Mouse (Mus musculus) heart, postnatal 0 days (tissue): ENCODE results near the gene Tmcc2. TPM values are rescaled to one million over a fixed set of nuclear protein-coding genes. Genes with fewer than 3 reads are reported as not detected.
A peak's percentile ranks its signal among the peaks of the same experiment; 100 is the strongest.

Experiments
- ATAC-seq: fragments of 200-750 bp; cut with Nextera tagmentation; 2 replicates; pipeline ENCODE4 v1.8.0; 2017; ENCODE audit warnings: low read depth, moderate number of reproducible peaks, moderate library complexity; ENCODE audit not compliant: insufficient read depth
- DNase-seq: peaks from one replicate; pipeline ENCODE4 v3.0.0-alpha.2; 2016; ENCODE audit warnings: low spot score
- H3K27ac ChIP-seq: fragments of 300-500 bp; sonication (generic); 2 replicates; pipeline ENCODE4 v1.5.1; 2014; ENCODE audit warnings: low read depth, mild to moderate bottlenecking
- H3K27me3 ChIP-seq: fragments of 300-500 bp; sonication (generic); 2 replicates; pipeline ENCODE4 v1.6.1; 2014; ENCODE audit warnings: low read length, mixed read lengths; ENCODE audit not compliant: control insufficient read depth, insufficient read depth
- H3K36me3 ChIP-seq: fragments of 300-500 bp; sonication (generic); replicated peaks from 2 replicates; pipeline ENCODE4 v1.6.1; 2014; ENCODE audit warnings: low read length, mixed read lengths; ENCODE audit not compliant: control insufficient read depth, insufficient read depth
- H3K4me1 ChIP-seq: fragments of 300-500 bp; sonication (generic); 2 replicates; pipeline ENCODE4 v1.6.1; 2014; ENCODE audit warnings: antibody characterized with exemption; ENCODE audit not compliant: control insufficient read depth, insufficient read depth
- H3K4me2 ChIP-seq: fragments of 300-500 bp; sonication (generic); 2 replicates; pipeline ENCODE4 v1.6.1; 2014; ENCODE audit warnings: low read depth, mild to moderate bottlenecking, low read length, moderate library complexity
- H3K4me3 ChIP-seq: fragments of 300-500 bp; sonication (generic); 2 replicates; pipeline ENCODE4 v1.5.1; 2014; ENCODE audit warnings: low read depth, low read length
- H3K9ac ChIP-seq: fragments of 300-500 bp; sonication (generic); replicated peaks from 2 replicates; pipeline ENCODE4 v1.6.1; 2014; ENCODE audit warnings: low read depth, low read length, mixed read lengths
- H3K9me3 ChIP-seq: fragments of 300-500 bp; sonication (generic); replicated peaks from 2 replicates; pipeline ENCODE4 v1.6.1; 2016; ENCODE audit warnings: low read length; ENCODE audit not compliant: control insufficient read depth
- CTCF ChIP-seq: IDR thresholded peaks from 2 replicates; pipeline ENCODE4 v1.5.1; 2016; ENCODE audit warnings: antibody characterized with exemption, control low read depth, low read depth
- EP300 ChIP-seq: IDR thresholded peaks from 2 replicates; pipeline ENCODE4 v1.6.1; 2016; ENCODE audit warnings: antibody characterized with exemption, low read depth
- WGBS: fragments of 180-500 bp; shearing (Covaris S2); extraction: QIAGEN DNeasy Blood & Tissue Kit; methylation state at CpG from one replicate; pipeline ENCODE4 v1.1.7; 2014; 5-methylcytosine and 5-hydroxymethylcytosine counted together
- polyA plus RNA-seq: library from polyadenylated mRNA; unstranded; fragments of >200 nt; fragmentation: Nextera tagmentation; extraction: Ambion mirVana; gene quantifications from 2 replicates; pipeline ENCODE4 v1.2.1, GENCODE M21; 2015
- total RNA-seq: library from RNA; depleted of rRNA; stranded (reverse); fragments of >200 nt; gene quantifications from 2 replicates; pipeline ENCODE4 v1.2.3, GENCODE M21; 2014; ENCODE audit warnings: low replicate concordance

Tmcc2 gene
- total and polyA plus RNA-seq, 2 experiments from 2014 or later, result 6.5 to 20.4 TPM

GRCm38 (mm10) chr1:132420206-132420605 lies 29.1 kb upstream of the Tmcc2 start:
- 79% methylated on average over 2 of the region's 2 CpGs for WGBS

GRCm38 (mm10) chr1:132417319-132418251 lies 26.5 kb upstream of the Tmcc2 start, which contains the start of gene Dstyk:
TSS of gene Dstyk (plus strand) at chr1:132417555.
- under 1% methylated on average over 79 of the region's 85 CpGs for WGBS
- Histone ChIP-seq H3K27ac (peak within 1 kb of the TSS; percentile 97), H3K4me1 (peaks cover 13% of the 10 kb centered on the region), H3K9ac (peak within 1 kb of the TSS; percentile 92), H3K4me3 (peak within 1 kb of the TSS; percentile 93), H3K36me3 (no peaks in the 10 kb centered on the region), H3K9me3 (no peaks in the 10 kb centered on the region), H3K27me3 (no peaks in the 10 kb centered on the region), H3K4me2 (peak within 1 kb of the TSS; percentile 89)
- TF ChIP-seq CTCF, result peak; percentile 63
- TF ChIP-seq EP300, result no peak; the same call in 1 of the 2 replicates
- peak; percentile 99 for ATAC-seq
- peak; percentile 96 for DNase-seq

More at GRCm38 (mm10) chr1:132420206-132420605, 29.1 kb upstream of the Tmcc2 start:
- TF ChIP-seq CTCF (no peak), EP300 (no peak)
- peaks cover 13% of the 10 kb centered on the region for H3K4me1 ChIP-seq
- no peak overlapping the region for H3K4me3 ChIP-seq
- H3K4me2 ChIP-seq, result no peak overlapping the region
- 0 out of 2 replicates have a peak, but pooled peaks cover 6% of the 10 kb centered on the region for H3K36me3 ChIP-seq
- ATAC-seq (no peak), DNase-seq (no peak)
- no peaks in the 10 kb centered on the region for H3K9me3 ChIP-seq
- H3K27me3 ChIP-seq, result no peaks in the 10 kb centered on the region
- H3K27ac ChIP-seq, result no peak overlapping the region
- H3K9ac ChIP-seq, result no peak overlapping the region

- H3K9ac ChIP-seq, result peak overlapping the region; percentile 92
- ATAC-seq (no peak), DNase-seq (no peak)
- peaks cover 13% of the 10 kb centered on the region for H3K4me1 ChIP-seq
- H3K9me3 ChIP-seq, result no peaks in the 10 kb centered on the region
- H3K4me3 ChIP-seq, result peak overlapping the region; percentile 93
- no peaks in the 10 kb centered on the region for H3K36me3 ChIP-seq
- peak overlapping the region; percentile 89 for H3K4me2 ChIP-seq
- TF ChIP-seq CTCF (no peak), EP300 (no peak)
- WGBS, result 9% methylated on average over 6 of the region's 6 CpGs
- H3K27ac ChIP-seq, result peak overlapping the region; percentile 97
- no peaks in the 10 kb centered on the region for H3K27me3 ChIP-seq
Observed at GRCm38 (mm10) chr1:132416943-132417290, 25.8 kb upstream of the Tmcc2 start.

GRCm38 (mm10) chr1:132416244-132416942 lies 25.3 kb upstream of the Tmcc2 start:
- no peak for TF ChIP-seq EP300
- no peak for TF ChIP-seq CTCF
- 52% methylated on average over 8 of the region's 8 CpGs for WGBS
- H3K27ac ChIP-seq, result no peak overlapping the region
- no peak overlapping the region for H3K4me3 ChIP-seq
- no peak for ATAC-seq
- H3K9ac ChIP-seq, result no peak overlapping the region
- peaks cover 13% of the 10 kb centered on the region for H3K4me1 ChIP-seq
- DNase-seq, result no peak
- no peaks in the 10 kb centered on the region for H3K36me3 ChIP-seq
- peak overlapping the region; percentile 89; the same call in 1 of the 2 replicates for H3K4me2 ChIP-seq
- no peaks in the 10 kb centered on the region for H3K9me3 ChIP-seq
- no peaks in the 10 kb centered on the region for H3K27me3 ChIP-seq

DNA sequence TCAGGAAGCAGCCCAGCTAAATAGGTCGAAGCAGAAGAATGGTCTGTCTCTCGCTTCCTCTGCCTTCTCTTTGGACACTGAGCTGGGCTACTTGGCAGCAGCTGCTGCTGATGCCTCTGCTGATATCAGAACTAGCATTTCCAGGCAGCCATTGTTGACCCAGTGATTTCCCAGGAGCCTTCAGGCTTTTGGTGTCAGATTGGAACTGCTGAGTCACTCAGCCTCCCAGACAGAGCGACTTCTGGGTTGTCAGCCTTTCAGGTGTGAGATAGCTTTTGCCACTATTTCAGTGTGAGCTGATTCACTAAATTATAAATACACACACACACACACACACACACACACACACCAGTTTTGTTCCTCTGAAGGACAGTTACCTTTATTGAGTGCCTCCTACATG lies 19.6 kb upstream of the Tmcc2 start:
- H3K9me3 ChIP-seq, result 0 out of 2 replicates have a peak, but pooled peaks cover 3% of the 10 kb centered on the region
- no peaks in the 10 kb centered on the region for H3K4me1 ChIP-seq
- no peaks in the 10 kb centered on the region for H3K27me3 ChIP-seq
- no peak overlapping the region for H3K27ac ChIP-seq
- no peak for TF ChIP-seq EP300
- TF ChIP-seq CTCF, result no peak
- 67% methylated on average over 3 of the region's 3 CpGs for WGBS
- H3K36me3 ChIP-seq, result no peaks in the 10 kb centered on the region
- no peak overlapping the region for H3K4me2 ChIP-seq
- no peak overlapping the region for H3K4me3 ChIP-seq
- H3K9ac ChIP-seq, result no peak overlapping the region
- no peak for DNase-seq
- no peak for ATAC-seq
